Mouse (Mus musculus) lung, postnatal 0 days (tissue): ENCODE measurements around the gene Rbfox1. TPM values are rescaled to one million over a fixed set of nuclear protein-coding genes. Genes with fewer than 3 reads are reported as not detected.

Experiments used
- ATAC-seq: fragments of 200-750 bp; cut with Nextera tagmentation; 2 replicates; pipeline ENCODE4 v1.8.0; 2017; ENCODE audit warnings: moderate library complexity
- DNase-seq: peaks from one replicate; pipeline ENCODE4 v3.0.0-alpha.2; 2016; ENCODE audit warnings: low spot score
- H3K27ac ChIP-seq: fragments of 300-500 bp; sonication (generic); 2 replicates; pipeline ENCODE4 v1.5.1; 2014; ENCODE audit warnings: antibody characterized with exemption, mild to moderate bottlenecking, low read length, mixed read lengths
- H3K27me3 ChIP-seq: fragments of 300-500 bp; sonication (generic); replicated peaks from 2 replicates; pipeline ENCODE4 v1.6.1; 2014; ENCODE audit warnings: low read length, mixed read lengths; ENCODE audit not compliant: insufficient read depth
- H3K36me3 ChIP-seq: fragments of 300-500 bp; sonication (generic); 2 replicates; pipeline ENCODE4 v1.6.1; 2014; ENCODE audit warnings: low read length, mixed read lengths; ENCODE audit not compliant: insufficient read depth
- H3K4me1 ChIP-seq: fragments of 300-500 bp; sonication (generic); 2 replicates; pipeline ENCODE4 v1.6.1; 2014; ENCODE audit warnings: antibody characterized with exemption, low read depth, low read length, mixed read lengths; ENCODE audit not compliant: insufficient read depth
- H3K4me2 ChIP-seq: fragments of 300-500 bp; sonication (generic); replicated peaks from 2 replicates; pipeline ENCODE4 v1.6.1; 2014; ENCODE audit warnings: low read depth, mild to moderate bottlenecking, low read length, moderate library complexity, mixed read lengths
- H3K4me3 ChIP-seq: fragments of 300-500 bp; sonication (generic); 2 replicates; pipeline ENCODE4 v1.5.1; 2014; ENCODE audit warnings: low read depth, low read length
- H3K9ac ChIP-seq: fragments of 300-500 bp; sonication (generic); replicated peaks from 2 replicates; pipeline ENCODE4 v1.6.1; 2014; ENCODE audit warnings: low read depth, mild to moderate bottlenecking
- H3K9me3 ChIP-seq: fragments of 300-500 bp; sonication (generic); 2 replicates; pipeline ENCODE4 v1.6.1; 2016; ENCODE audit warnings: low read length, mixed read lengths
- CTCF ChIP-seq: IDR thresholded peaks from 2 replicates; pipeline ENCODE4 v1.5.1; 2016; ENCODE audit warnings: antibody characterized with exemption, mild to moderate bottlenecking
- EP300 ChIP-seq: IDR thresholded peaks from 2 replicates; pipeline ENCODE4 v1.6.1; 2016; ENCODE audit warnings: antibody characterized with exemption, mild to moderate bottlenecking, control low read depth
- WGBS: fragments of 180-500 bp; shearing (Covaris S2); extraction: QIAGEN DNeasy Blood & Tissue Kit; methylation state at CpG from one replicate; pipeline ENCODE4 v1.1.7; 2014; 5-methylcytosine and 5-hydroxymethylcytosine counted together
- polyA plus RNA-seq: library from polyadenylated mRNA; unstranded; fragments of >200 nt; fragmentation: Nextera tagmentation; extraction: Ambion mirVana; gene quantifications from 2 replicates; pipeline ENCODE4 v1.2.1, GENCODE M21; 2015

The Rbfox1 gene
- polyA plus RNA-seq, 1 experiment from 2014 or later = 0.25 TPM

DNA sequence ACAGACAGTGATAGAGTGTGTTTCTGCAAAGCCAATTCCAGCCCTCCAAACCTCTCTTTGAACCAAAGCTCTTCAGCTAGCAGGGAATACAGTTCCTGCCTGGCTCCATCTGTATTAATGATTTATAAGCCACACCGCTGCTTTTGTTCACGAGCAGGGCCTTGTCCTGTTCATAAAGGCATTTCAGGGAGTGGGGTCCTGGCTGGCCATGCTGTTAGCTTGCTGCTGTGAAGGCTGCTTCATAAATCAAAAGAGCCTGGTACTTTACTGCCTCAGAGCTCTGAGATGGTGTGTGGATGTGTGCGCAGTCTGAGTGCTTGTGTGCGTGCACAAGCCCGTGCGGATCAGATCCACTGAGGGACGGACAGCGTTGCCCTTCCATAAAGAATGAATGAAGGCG, 1165.8 kb downstream of the Rbfox1 start:
- no peak overlapping the region for H3K4me2 ChIP-seq
- H3K9ac ChIP-seq = no peak overlapping the region
- TF ChIP-seq CTCF (no peak), EP300 (no peak)
- ATAC-seq (no peak), DNase-seq (no peak)
- H3K27me3 ChIP-seq = no peaks in the 10 kb centered on the region
- H3K27ac ChIP-seq = no peak overlapping the region
- H3K9me3 ChIP-seq = no peaks in the 10 kb centered on the region
- H3K4me3 ChIP-seq = no peak overlapping the region
- H3K4me1 ChIP-seq = no peaks in the 10 kb centered on the region
- 67% methylated on average over 9 of the region's 9 CpGs for WGBS
- no peaks in the 10 kb centered on the region for H3K36me3 ChIP-seq

DNA sequence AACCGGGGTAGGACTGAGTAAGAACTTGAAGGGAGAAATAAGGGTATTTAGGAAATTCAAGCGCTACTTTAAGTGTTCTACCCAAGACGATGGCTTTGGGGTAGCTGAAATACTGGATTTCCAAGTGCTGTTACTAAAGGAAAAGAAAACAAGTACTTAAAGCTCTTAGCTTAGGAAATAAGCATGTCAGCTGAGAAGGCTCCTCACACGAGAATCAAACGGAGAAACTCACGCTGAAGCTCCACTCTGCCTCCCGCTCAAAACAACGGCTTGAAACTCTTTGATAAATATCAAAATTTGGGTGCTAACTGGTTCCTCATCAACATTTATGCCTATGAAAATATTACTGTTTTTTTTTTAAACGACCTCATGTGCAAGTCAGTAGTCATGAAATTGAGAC, 1166.8 kb downstream of the Rbfox1 start:
- no peak for DNase-seq
- Histone ChIP-seq H3K4me3 (no peak overlapping the region), H3K9me3 (no peaks in the 10 kb centered on the region), H3K4me1 (no peaks in the 10 kb centered on the region), H3K4me2 (no peak overlapping the region), H3K9ac (no peak overlapping the region), H3K36me3 (no peaks in the 10 kb centered on the region), H3K27me3 (no peaks in the 10 kb centered on the region), H3K27ac (no peak overlapping the region)
- TF ChIP-seq EP300 (no peak), CTCF (no peak)
- WGBS = 53% methylated on average over 9 of the region's 9 CpGs
- ATAC-seq = no peak

DNA sequence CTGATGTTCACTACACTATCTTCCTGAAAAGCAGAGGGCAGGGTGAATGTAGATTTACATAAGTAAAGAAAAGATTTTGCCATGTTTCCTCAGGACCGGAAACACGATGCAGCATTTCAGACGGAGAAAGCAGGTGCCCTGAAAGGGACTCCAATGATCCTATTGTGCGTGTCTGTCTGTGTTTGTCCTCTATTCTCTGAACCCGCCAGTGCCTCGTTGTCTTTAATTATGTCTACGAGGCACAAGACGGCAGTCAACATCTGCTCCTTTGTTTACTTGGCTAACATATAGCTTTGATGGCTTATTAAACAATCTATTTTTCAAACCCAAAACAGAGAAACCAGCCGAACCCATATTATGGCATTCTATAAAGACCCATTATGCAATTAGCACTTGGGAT, 1167.3 kb downstream of the Rbfox1 start:
- Histone ChIP-seq H3K4me3 (no peak overlapping the region), H3K27ac (no peak overlapping the region), H3K9me3 (no peaks in the 10 kb centered on the region), H3K36me3 (no peaks in the 10 kb centered on the region), H3K9ac (no peak overlapping the region), H3K4me1 (no peaks in the 10 kb centered on the region), H3K27me3 (no peaks in the 10 kb centered on the region), H3K4me2 (no peak overlapping the region)
- ATAC-seq = no peak
- WGBS = 25% methylated on average over 9 of the region's 9 CpGs
- no peak for TF ChIP-seq CTCF
- TF ChIP-seq EP300 = no peak
- no peak for DNase-seq

- H3K27me3 ChIP-seq = no peaks in the 10 kb centered on the region
- no peak for DNase-seq
- no peak for ATAC-seq
- H3K4me1 ChIP-seq = no peaks in the 10 kb centered on the region
- 49% methylated on average over 3 of the region's 3 CpGs for WGBS
- no peak overlapping the region for H3K27ac ChIP-seq
- TF ChIP-seq EP300 (no peak), CTCF (no peak)
- H3K4me3 ChIP-seq = no peak overlapping the region
- H3K36me3 ChIP-seq = no peaks in the 10 kb centered on the region
- no peak overlapping the region for H3K9ac ChIP-seq
- H3K4me2 ChIP-seq = no peak overlapping the region
- no peaks in the 10 kb centered on the region for H3K9me3 ChIP-seq
Observed at GRCm38 (mm10) chr16:7057789-7058188, 1172.6 kb downstream of the Rbfox1 start.

DNA sequence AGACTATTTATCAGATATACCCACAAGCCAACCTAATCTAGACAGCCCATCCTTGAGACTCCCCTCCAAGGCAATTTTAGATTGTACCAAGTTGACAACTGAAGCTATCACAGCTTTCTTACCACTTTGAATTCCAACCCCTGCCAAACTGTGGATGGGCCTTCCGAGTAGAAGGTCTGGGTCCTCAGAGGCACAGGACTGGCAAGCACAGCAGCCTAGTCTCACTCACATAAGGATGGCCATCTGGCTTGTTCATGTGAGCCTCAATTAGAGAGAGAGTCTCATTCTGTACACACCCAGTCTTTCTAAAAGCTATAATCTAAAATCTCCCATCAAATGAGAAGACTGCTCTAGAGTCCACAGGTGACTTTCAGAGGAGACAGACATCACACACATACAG, 1173.4 kb downstream of the Rbfox1 start:
- H3K27me3 ChIP-seq = no peaks in the 10 kb centered on the region
- no peak for DNase-seq
- TF ChIP-seq CTCF = no peak
- TF ChIP-seq EP300 = no peak
- H3K4me3 ChIP-seq = no peak overlapping the region
- WGBS = 52% methylated on average over 1 of the region's 1 CpGs
- H3K4me2 ChIP-seq = no peak overlapping the region
- H3K9ac ChIP-seq = no peak overlapping the region
- H3K9me3 ChIP-seq = no peaks in the 10 kb centered on the region
- H3K36me3 ChIP-seq = no peaks in the 10 kb centered on the region
- no peaks in the 10 kb centered on the region for H3K4me1 ChIP-seq
- H3K27ac ChIP-seq = no peak overlapping the region
- no peak for ATAC-seq

GRCm38 (mm10) chr16:7059596-7059995, 1174.4 kb downstream of the Rbfox1 start:
- Histone ChIP-seq H3K36me3 (no peaks in the 10 kb centered on the region), H3K4me2 (no peak overlapping the region), H3K27ac (no peak overlapping the region), H3K4me3 (no peak overlapping the region), H3K9ac (no peak overlapping the region), H3K9me3 (no peaks in the 10 kb centered on the region), H3K27me3 (no peaks in the 10 kb centered on the region), H3K4me1 (no peaks in the 10 kb centered on the region)
- ATAC-seq (no peak), DNase-seq (no peak)
- whole genome bisulfite sequencing = 70% methylated on average over 4 of the region's 4 CpGs
- TF ChIP-seq CTCF = no peak
- no peak for TF ChIP-seq EP300

DNA sequence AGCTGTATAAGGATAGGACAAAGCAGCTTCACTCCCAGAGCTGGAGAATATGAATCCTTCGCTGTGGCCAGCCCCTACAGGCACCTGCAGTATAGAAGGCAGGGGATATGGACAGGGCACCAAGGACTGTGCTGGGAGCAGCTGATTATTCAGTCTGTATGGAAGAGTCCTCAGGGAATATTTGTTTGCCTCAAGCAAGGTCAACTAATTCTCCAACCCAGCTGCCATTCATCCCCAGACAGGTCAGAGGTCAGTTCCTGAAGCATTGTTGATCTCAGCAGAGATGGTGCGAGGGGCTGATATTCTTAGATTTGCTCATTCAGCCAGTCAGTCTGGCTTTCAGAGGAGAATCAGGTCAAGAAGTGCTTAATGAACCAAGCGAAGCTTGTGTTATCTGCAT, 1175.7 kb downstream of the Rbfox1 start:
- Histone ChIP-seq H3K36me3 (no peaks in the 10 kb centered on the region), H3K9ac (no peak overlapping the region), H3K27me3 (no peaks in the 10 kb centered on the region), H3K4me1 (no peaks in the 10 kb centered on the region), H3K27ac (no peak overlapping the region), H3K4me3 (no peak overlapping the region), H3K9me3 (no peaks in the 10 kb centered on the region), H3K4me2 (no peak overlapping the region)
- no peak for ATAC-seq
- TF ChIP-seq EP300 (no peak), CTCF (no peak)
- no peak for DNase-seq
- 62% methylated on average over 3 of the region's 3 CpGs for WGBS
